Mouse (Mus musculus): Measurements from ENCODE around the gene Mxra7. TPM values are rescaled to one million over a fixed set of nuclear protein-coding genes. Genes with fewer than 3 reads are reported as not detected.

Gene Mxra7
- polyA plus RNA-seq, 1 experiment from 2014 or later: 18.4 TPM

DNA sequence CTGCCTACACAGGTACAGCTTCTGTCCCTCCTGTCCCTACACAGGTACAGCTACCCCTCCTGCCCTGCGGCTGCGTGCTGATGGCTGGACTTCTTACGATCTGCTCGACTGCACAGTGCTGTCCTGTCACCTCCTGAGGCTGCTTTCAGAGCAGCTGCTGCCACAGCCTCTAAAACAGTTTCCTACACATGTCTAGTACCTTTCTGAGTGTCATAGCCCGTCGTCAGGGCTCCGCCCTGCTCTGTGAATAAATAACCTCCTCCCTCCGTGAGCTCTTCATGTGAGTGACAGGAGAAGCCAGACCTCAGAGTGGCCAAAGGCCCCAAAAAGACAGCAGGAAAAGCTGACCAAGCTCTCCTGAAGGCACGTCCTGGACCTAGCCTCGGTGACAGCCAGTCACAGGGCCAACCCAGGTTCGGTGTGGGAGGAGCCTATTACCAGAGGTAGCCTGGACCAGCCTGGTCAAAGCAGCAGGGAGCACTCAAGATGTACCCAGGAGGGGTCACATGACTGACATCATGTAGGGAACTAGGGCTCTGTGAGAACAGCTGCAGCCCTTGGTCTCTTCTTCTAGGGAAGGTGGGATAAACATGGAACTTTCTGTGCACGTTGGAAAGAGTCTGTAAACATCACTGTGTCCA is 38.2 kb upstream of the Mxra7 start:
- Histone ChIP-seq H3K9ac (ENCODE audit: low read length) (no peak overlapping the region), H3K9me3 (ENCODE audit: control insufficient read depth, low read length) (no peaks in the 10 kb centered on the region), H3K4me3 (ENCODE audit: low read depth, low read length) (no peak overlapping the region), H3K4me2 (replicated peaks; ENCODE audit: low read depth) (no peak overlapping the region), H3K36me3 (ENCODE audit: control insufficient read depth, insufficient read depth, low read length) (peaks cover 24% of the 10 kb centered on the region; the same call in 1 of the 2 replicates), H3K4me1 (replicated peaks; ENCODE audit: control insufficient read depth, insufficient read depth) (no peaks in the 10 kb centered on the region), H3K27ac (replicated peaks) (no peak overlapping the region), H3K27me3 (ENCODE audit: control insufficient read depth, insufficient read depth, low read length) (no peaks in the 10 kb centered on the region)
- whole genome bisulfite sequencing: 70% methylated on average over 12 of the region's 12 CpGs
- no peak; the same call in 1 of the 2 replicates for ATAC-seq (ENCODE audit: low FRiP score, low TSS enrichment)
- TF ChIP-seq EP300 (optimal IDR thresholded peaks at IDR 0.05): no peak
- no peak for TF ChIP-seq CTCF (IDR thresholded peaks at IDR 0.05; ENCODE audit: low read depth)
- DNase-seq (ENCODE audit: low spot score): no peak

DNA sequence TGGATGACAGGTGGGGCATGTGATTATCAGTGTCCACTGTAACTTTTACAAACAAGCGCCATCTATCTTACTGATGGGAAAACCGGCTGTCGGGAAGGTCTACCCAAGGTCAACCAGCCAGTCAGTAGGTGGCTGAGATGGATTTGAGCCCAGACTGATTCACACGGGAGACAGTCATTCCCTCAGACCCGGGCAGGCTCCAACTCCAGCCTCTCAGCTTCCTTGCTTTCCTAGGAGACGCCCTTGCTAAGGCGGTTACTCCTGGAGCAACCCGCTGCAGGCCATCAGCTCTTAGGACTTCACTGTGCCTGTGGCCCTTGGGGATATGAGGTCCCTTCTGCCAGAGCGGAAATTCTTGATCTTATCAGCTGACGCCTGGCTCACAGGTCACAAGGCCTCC is 36.6 kb upstream of the Mxra7 start:
- Histone ChIP-seq H3K4me1 (replicated peaks; ENCODE audit: control insufficient read depth, insufficient read depth) (no peaks in the 10 kb centered on the region), H3K27me3 (ENCODE audit: control insufficient read depth, insufficient read depth, low read length) (no peaks in the 10 kb centered on the region), H3K27ac (replicated peaks) (no peak overlapping the region), H3K4me2 (replicated peaks; ENCODE audit: low read depth) (no peak overlapping the region), H3K36me3 (ENCODE audit: control insufficient read depth, insufficient read depth, low read length) (peaks cover 26% of the 10 kb centered on the region; the same call in 1 of the 2 replicates), H3K4me3 (ENCODE audit: low read depth, low read length) (no peak overlapping the region), H3K9ac (ENCODE audit: low read length) (no peak overlapping the region), H3K9me3 (ENCODE audit: control insufficient read depth, low read length) (no peaks in the 10 kb centered on the region)
- DNase-seq (ENCODE audit: low spot score) (no peak), ATAC-seq (ENCODE audit: low FRiP score, low TSS enrichment) (no peak)
- WGBS: 62% methylated on average over 10 of the region's 10 CpGs
- no peak for TF ChIP-seq EP300 (optimal IDR thresholded peaks at IDR 0.05)

DNA sequence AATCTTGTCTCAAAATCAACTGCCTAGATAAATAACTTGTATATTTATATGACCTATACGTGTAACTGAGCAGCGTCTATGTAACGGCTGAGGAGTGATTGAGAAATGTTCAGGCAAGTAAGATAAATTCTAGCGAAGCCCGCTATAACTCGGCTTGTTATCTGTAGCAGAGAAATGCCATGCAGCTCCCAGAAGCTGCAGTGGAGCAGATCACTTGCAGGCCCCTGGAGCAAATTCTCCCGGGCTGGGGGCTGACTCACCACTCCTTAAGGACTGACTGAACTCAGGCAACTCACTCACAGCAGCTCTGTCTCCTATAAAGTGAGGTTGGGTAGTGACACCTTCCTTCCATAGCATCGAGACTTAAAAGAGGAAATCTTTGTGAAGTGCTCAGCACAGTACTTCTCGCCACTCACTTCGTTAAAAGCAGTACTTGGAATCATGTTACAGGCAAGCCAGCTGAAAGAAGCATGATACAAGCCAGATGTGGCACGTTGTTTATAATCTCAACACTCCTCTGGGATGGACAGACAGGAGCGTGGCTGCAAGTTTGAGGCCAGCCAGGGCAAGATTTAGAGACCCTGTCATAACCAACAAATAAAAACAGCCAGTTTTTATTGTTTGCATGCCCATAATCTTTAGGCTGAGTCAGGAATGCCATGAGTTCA is 29.5 kb upstream of the Mxra7 start:
- Histone ChIP-seq H3K9me3 (ENCODE audit: control insufficient read depth, low read length) (no peaks in the 10 kb centered on the region), H3K9ac (ENCODE audit: low read length) (no peak overlapping the region), H3K4me3 (ENCODE audit: low read depth, low read length) (no peak overlapping the region), H3K36me3 (ENCODE audit: control insufficient read depth, insufficient read depth, low read length) (peaks cover 8% of the 10 kb centered on the region; the same call in 1 of the 2 replicates), H3K4me2 (replicated peaks; ENCODE audit: low read depth) (no peak overlapping the region), H3K27me3 (ENCODE audit: control insufficient read depth, insufficient read depth, low read length) (no peaks in the 10 kb centered on the region), H3K4me1 (replicated peaks; ENCODE audit: control insufficient read depth, insufficient read depth) (no peaks in the 10 kb centered on the region), H3K27ac (replicated peaks) (no peak overlapping the region)
- no peak for TF ChIP-seq CTCF (IDR thresholded peaks at IDR 0.05; ENCODE audit: low read depth)
- ATAC-seq (ENCODE audit: low FRiP score, low TSS enrichment): no peak
- DNase-seq (ENCODE audit: low spot score): no peak
- 65% methylated on average over 12 of the region's 12 CpGs for WGBS

DNA sequence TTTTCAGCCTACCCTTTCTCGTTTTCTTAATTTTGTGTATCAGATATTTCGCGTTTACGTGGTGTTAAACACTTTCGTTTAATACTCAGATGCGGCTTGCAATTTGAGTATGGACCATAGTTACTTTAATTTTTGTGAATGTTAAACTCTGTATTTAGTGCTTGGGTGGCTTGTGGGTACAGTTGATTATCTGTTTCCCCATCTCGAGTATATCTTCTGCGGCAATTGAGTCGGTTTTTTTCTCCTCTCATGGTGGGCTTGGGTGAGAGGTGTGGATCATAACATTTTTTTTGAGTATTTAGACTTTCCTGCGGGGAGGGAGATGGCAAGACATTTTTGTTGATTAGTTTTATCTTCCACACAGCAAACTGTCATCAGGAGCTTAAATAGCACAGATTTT is 26.4 kb upstream of the Mxra7 start:
- Histone ChIP-seq H3K36me3 (ENCODE audit: control insufficient read depth, insufficient read depth, low read length) (peaks cover 3% of the 10 kb centered on the region; the same call in 1 of the 2 replicates), H3K9ac (ENCODE audit: low read length) (peak overlapping the region; percentile 82), H3K4me2 (replicated peaks; ENCODE audit: low read depth) (peak overlapping the region; percentile 76), H3K4me1 (replicated peaks; ENCODE audit: control insufficient read depth, insufficient read depth) (peaks cover 3% of the 10 kb centered on the region; the same call in 1 of the 2 replicates), H3K9me3 (ENCODE audit: control insufficient read depth, low read length) (no peaks in the 10 kb centered on the region), H3K27ac (replicated peaks) (peak overlapping the region; percentile 99), H3K4me3 (ENCODE audit: low read depth, low read length) (peak overlapping the region; percentile 95), H3K27me3 (ENCODE audit: control insufficient read depth, insufficient read depth, low read length) (no peaks in the 10 kb centered on the region)
- ATAC-seq (ENCODE audit: low FRiP score, low TSS enrichment): no peak
- TF ChIP-seq CTCF (IDR thresholded peaks at IDR 0.05; ENCODE audit: low read depth) (no peak), EP300 (optimal IDR thresholded peaks at IDR 0.05) (no peak)
- no peak for DNase-seq (ENCODE audit: low spot score)
- WGBS: 23% methylated on average over 10 of the region's 10 CpGs

DNA sequence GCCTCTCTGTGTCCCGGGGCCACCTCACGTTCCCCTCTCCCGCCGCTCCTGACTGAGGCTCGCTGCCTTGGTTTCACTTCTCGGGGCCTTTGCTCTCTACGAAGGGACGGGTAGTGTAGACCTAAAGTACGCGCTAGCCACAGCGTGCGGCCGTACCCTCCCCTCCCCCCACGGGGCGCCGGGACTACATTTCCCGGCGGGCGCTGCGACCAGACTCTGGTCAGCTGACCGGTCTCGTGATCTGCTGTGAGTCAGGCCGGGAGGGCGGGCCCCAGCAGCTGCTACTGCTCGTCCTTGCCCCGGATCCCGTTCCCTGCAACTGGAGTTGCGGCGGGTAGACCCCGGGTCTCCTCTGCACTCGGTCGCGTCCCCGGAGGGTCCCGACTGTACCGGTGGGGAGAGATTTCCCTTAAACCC is 25.7 kb upstream of the Mxra7 start:
- H3K36me3 ChIP-seq (ENCODE audit: control insufficient read depth, insufficient read depth, low read length): peaks cover 3% of the 10 kb centered on the region; the same call in 1 of the 2 replicates
- H3K27ac ChIP-seq (replicated peaks): peak overlapping the region; percentile 99
- H3K9me3 ChIP-seq (ENCODE audit: control insufficient read depth, low read length): no peaks in the 10 kb centered on the region
- H3K4me2 ChIP-seq (replicated peaks; ENCODE audit: low read depth): peak overlapping the region; percentile 76
- peak overlapping the region; percentile 82 for H3K9ac ChIP-seq (ENCODE audit: low read length)
- DNase-seq (ENCODE audit: low spot score) (peak; percentile 97), ATAC-seq (ENCODE audit: low FRiP score, low TSS enrichment) (peak; percentile 86)
- H3K27me3 ChIP-seq (ENCODE audit: control insufficient read depth, insufficient read depth, low read length): no peaks in the 10 kb centered on the region
- H3K4me3 ChIP-seq (ENCODE audit: low read depth, low read length): peak overlapping the region; percentile 95
- peak; percentile 81 for TF ChIP-seq EP300 (optimal IDR thresholded peaks at IDR 0.05)
- no peak for TF ChIP-seq CTCF (IDR thresholded peaks at IDR 0.05; ENCODE audit: low read depth)
- H3K4me1 ChIP-seq (replicated peaks; ENCODE audit: control insufficient read depth, insufficient read depth): peaks cover 3% of the 10 kb centered on the region; the same call in 1 of the 2 replicates
- WGBS: under 1% methylated on average over 36 of the region's 36 CpGs
